Mouse (Mus musculus) liver, adult 2 months (tissue): Measurements from ENCODE around the gene Nt5c2. TPM values are rescaled to one million over a fixed set of nuclear protein-coding genes. Genes with fewer than 3 reads are reported as not detected.

Source experiments
- DNase-seq: peaks from one replicate; pipeline ENCODE4 v3.0.0-alpha.2; 2011; ENCODE audit warnings: low read depth, low spot score; ENCODE audit errors: extremely low read depth
- H3K27ac ChIP-seq: fragments of 200-500 bp; replicated peaks from 2 replicates; pipeline ENCODE4 v1.5.1; 2012; ENCODE audit warnings: low read depth, mild to moderate bottlenecking, control low read depth, inconsistent platforms, low read length; ENCODE audit not compliant: insufficient read depth
- H3K27me3 ChIP-seq: fragments of 200-500 bp; 2 replicates; pipeline ENCODE4 v1.6.1; 2012; ENCODE audit warnings: mild to moderate bottlenecking, moderate library complexity, low read length, inconsistent platforms; ENCODE audit not compliant: control insufficient read depth, insufficient read depth
- H3K36me3 ChIP-seq: fragments of 200-500 bp; 2 replicates; pipeline ENCODE4 v1.6.1; 2012; ENCODE audit warnings: low read length, inconsistent platforms; ENCODE audit not compliant: control insufficient read depth, insufficient read depth
- H3K4me1 ChIP-seq: fragments of 200-500 bp; 2 replicates; pipeline ENCODE4 v1.6.1; 2011; ENCODE audit warnings: low read length; ENCODE audit not compliant: control insufficient read depth, insufficient read depth
- H3K4me3 ChIP-seq: fragments of 200-500 bp; 2 replicates; pipeline ENCODE4 v1.5.1; 2011; ENCODE audit warnings: low read depth, mild to moderate bottlenecking, control low read depth, low read length, moderate library complexity; ENCODE audit not compliant: insufficient read depth
- H3K79me2 ChIP-seq: fragments of 200-500 bp; 2 replicates; pipeline ENCODE4 v1.6.1; 2012; ENCODE audit warnings: inconsistent platforms, mild to moderate bottlenecking, low read length, moderate library complexity; ENCODE audit not compliant: control insufficient read depth, insufficient read depth
- H3K9ac ChIP-seq: fragments of 200-500 bp; 2 replicates; pipeline ENCODE4 v1.6.1; 2012; ENCODE audit warnings: low read depth, mild to moderate bottlenecking, control low read depth, inconsistent platforms, low read length
- CTCF ChIP-seq: fragments of 200-500 bp; IDR thresholded peaks from 2 replicates; pipeline ENCODE4 v1.5.1; 2011; ENCODE audit warnings: low read depth, low read length, control low read depth
- POLR2A ChIP-seq: fragments of 200-500 bp; IDR thresholded peaks from 2 replicates; pipeline ENCODE4 v1.6.1; 2011; ENCODE audit warnings: low read length, control low read depth; ENCODE audit not compliant: insufficient read depth; ENCODE audit errors: extremely low read depth
- WGBS: fragments of 180-500 bp; shearing (Covaris S2); methylation state at CpG from one replicate; pipeline ENCODE4 v1.1.7; 2018; 5-methylcytosine and 5-hydroxymethylcytosine counted together
- polyA plus RNA-seq: library from polyadenylated mRNA; depleted of rRNA; stranded (reverse); fragments of >200 nt; gene quantifications from 2 replicates; pipeline ENCODE4 v1.2.3, GENCODE M21; 2012
- total RNA-seq: library from RNA; depleted of rRNA; stranded (reverse); fragments of >200 nt; gene quantifications from 2 replicates; pipeline ENCODE4 v1.2.3, GENCODE M21; 2014

The Nt5c2 gene
- total and polyA plus RNA-seq, 2 experiments, result 7.5 to 12.6 TPM

DNA sequence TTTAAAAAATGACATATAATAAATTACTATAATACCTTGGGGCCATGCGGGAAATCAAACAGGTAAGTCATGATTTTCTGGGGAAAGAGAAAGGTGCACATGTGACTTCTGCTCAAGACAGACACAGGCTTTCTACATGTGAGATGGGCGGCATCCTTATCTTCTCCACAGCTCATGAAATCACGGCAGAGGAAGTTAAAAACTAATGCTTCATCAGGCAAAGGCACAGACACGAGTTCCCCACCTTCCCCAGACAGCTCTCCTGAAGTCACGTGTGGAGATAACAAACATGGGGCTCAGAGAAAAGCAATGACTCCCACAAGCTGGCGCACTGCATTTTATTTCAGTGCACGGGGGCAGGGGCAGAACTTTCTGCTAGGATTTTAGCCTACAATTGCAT lies 121.5 kb downstream of the Nt5c2 start:
- H3K27me3 ChIP-seq, result no peaks in the 10 kb centered on the region
- H3K4me3 ChIP-seq, result no peak overlapping the region
- TF ChIP-seq CTCF (no peak), POLR2A (no peak)
- no peak overlapping the region for H3K27ac ChIP-seq
- no peaks in the 10 kb centered on the region for H3K79me2 ChIP-seq
- H3K36me3 ChIP-seq, result peaks cover 46% of the 10 kb centered on the region
- no peaks in the 10 kb centered on the region for H3K4me1 ChIP-seq
- WGBS, result 92% methylated on average over 7 of the region's 7 CpGs
- H3K9ac ChIP-seq, result no peak overlapping the region
- DNase-seq, result no peak

DNA sequence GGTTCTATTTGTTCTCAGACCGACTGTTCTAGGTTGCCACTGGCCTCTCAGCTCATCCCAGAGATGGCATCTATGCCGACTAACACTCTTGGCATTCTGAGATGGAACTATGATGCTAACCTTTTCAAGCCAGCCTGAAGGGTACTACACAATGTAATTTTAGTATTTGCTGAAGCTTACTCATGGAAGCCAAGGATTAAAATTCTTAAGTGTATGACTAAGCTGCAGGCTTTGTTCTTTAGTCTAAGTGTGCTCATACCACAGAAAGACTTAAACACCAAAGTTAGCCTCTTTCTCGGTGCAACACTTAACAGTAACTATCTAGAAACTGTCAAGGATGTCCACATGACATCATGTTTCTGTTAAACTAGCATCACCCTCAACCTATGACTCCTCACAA lies 122.1 kb downstream of the Nt5c2 start:
- TF ChIP-seq POLR2A (no peak), CTCF (no peak)
- H3K27ac ChIP-seq, result no peak overlapping the region
- H3K36me3 ChIP-seq, result peaks cover 46% of the 10 kb centered on the region
- DNase-seq, result no peak
- H3K4me1 ChIP-seq, result no peaks in the 10 kb centered on the region
- H3K79me2 ChIP-seq, result no peaks in the 10 kb centered on the region
- H3K27me3 ChIP-seq, result no peaks in the 10 kb centered on the region
- H3K9ac ChIP-seq, result no peak overlapping the region
- H3K4me3 ChIP-seq, result no peak overlapping the region
- WGBS, result 88% methylated on average over 3 of the region's 3 CpGs

DNA sequence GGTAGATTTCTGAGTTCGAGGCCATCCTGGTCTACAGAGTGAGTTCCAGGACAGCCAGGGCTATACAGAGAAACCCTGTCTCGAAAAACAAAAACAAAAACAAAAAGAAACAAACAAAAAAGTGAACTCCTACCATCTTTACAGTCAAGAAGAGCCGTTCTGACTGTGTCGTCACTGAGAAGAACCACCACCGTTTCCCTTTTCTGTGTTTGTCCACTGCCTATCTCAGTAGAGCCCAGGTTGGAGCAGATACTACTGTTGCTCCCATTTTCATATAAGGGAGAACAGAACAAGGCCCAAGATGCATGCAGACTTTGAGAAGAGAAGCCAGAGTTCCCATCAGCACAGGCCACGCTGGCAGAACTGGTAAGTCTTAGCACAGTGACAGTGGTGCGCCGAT lies 124.3 kb downstream of the Nt5c2 start:
- no peaks in the 10 kb centered on the region for H3K27me3 ChIP-seq
- WGBS, result 93% methylated on average over 8 of the region's 8 CpGs
- TF ChIP-seq POLR2A, result no peak
- TF ChIP-seq CTCF, result no peak
- no peak for DNase-seq
- no peak overlapping the region for H3K27ac ChIP-seq
- H3K4me1 ChIP-seq, result no peaks in the 10 kb centered on the region
- H3K79me2 ChIP-seq, result no peaks in the 10 kb centered on the region
- H3K4me3 ChIP-seq, result no peak overlapping the region
- peaks cover 41% of the 10 kb centered on the region for H3K36me3 ChIP-seq
- no peak overlapping the region for H3K9ac ChIP-seq

DNA sequence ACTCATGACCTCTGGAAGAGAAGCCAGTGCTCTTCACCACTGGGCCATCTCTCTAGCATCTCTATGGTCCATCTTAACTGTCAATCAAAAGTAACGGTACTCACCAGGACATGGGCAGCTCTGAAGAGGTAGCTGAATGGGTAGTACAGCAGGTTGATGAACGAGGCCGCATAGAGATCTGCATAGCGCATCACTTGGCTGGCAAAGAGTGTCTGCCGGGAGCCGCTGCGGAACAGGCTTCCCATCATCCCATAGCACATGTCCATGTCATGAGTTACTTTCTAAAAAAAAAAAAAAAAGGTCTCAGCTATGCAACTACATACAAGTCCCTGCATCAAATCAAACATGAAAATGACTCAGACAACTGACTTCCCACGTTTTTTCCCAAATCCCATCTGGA lies 125.3 kb downstream of the Nt5c2 start:
- TF ChIP-seq CTCF (no peak), POLR2A (no peak)
- DNase-seq, result no peak
- WGBS, result 94% methylated on average over 8 of the region's 8 CpGs
- no peaks in the 10 kb centered on the region for H3K79me2 ChIP-seq
- no peaks in the 10 kb centered on the region for H3K4me1 ChIP-seq
- H3K36me3 ChIP-seq, result peaks cover 42% of the 10 kb centered on the region
- H3K27ac ChIP-seq, result no peak overlapping the region
- H3K4me3 ChIP-seq, result no peak overlapping the region
- no peak overlapping the region for H3K9ac ChIP-seq
- H3K27me3 ChIP-seq, result no peaks in the 10 kb centered on the region

DNA sequence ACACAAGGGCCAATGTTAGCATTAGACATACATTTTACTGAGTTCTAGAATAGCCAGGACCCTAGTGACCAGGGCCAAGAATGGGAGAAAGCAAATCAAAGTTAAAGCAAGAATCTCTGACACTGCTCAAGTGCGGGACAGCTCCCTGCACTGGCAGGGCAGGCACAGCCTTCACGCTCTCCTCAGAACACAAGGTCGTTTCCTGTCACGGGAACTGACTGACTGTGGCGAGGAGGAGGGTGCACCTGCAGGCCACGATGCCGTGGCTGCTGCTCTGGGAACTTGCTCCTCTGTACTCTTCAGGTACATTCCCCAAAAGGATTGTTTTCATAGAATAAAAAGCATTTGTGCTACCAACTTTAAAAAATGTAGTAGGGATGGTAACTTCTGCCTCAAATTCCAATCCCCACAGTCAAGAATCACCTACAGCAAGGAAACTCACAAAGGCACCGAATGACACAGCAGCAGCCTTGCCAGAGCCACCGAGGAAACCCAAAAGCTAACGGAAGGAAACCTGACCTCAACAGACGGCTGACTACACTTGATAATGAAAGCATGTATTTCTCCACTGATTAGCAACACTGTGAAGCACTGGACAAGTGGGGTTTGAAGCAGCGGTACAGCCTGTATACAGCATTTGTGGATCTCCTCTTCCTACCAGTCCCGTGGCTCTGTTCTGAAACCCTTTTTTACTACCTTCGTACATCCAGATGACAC lies 127.0 kb downstream of the Nt5c2 start:
- Histone ChIP-seq H3K4me1 (no peaks in the 10 kb centered on the region), H3K79me2 (no peaks in the 10 kb centered on the region), H3K4me3 (no peak overlapping the region), H3K9ac (no peak overlapping the region), H3K36me3 (peaks cover 44% of the 10 kb centered on the region), H3K27me3 (no peaks in the 10 kb centered on the region), H3K27ac (no peak overlapping the region)
- TF ChIP-seq CTCF, result no peak
- WGBS, result 79% methylated on average over 14 of the region's 14 CpGs
- no peak for DNase-seq

DNA sequence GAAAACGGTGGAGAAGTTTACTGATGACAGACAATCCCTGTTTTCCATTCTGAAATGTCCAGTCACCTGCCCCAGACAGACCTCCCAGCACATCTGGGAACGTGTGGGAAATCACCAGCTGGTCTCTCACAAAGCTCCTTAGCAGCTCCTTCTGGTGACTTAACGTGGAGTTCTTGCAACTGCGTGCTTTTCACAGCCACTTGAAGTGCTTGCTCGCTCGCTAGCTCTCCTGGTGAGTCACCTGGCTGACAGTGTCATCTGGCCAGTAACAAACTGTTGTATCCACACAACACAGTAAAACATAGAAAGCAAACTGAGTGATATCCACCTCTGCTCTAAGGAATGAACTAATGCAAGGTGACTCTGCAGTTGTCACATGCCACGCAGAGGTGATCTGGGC lies 128.1 kb downstream of the Nt5c2 start:
- 94% methylated on average over 7 of the region's 7 CpGs for WGBS
- peaks cover 34% of the 10 kb centered on the region; the same call in 1 of the 2 replicates for H3K36me3 ChIP-seq

More for the DNA sequence above, 128.1 kb downstream of the Nt5c2 start:
- Histone ChIP-seq H3K27ac (no peak overlapping the region), H3K4me3 (no peak overlapping the region), H3K79me2 (no peaks in the 10 kb centered on the region), H3K27me3 (no peaks in the 10 kb centered on the region), H3K9ac (no peak overlapping the region), H3K4me1 (no peaks in the 10 kb centered on the region)
- TF ChIP-seq CTCF (no peak), POLR2A (no peak)
- DNase-seq, result no peak
